Mouse (Mus musculus) urinary bladder, postnatal 25 days (tissue): Measurements from ENCODE around the gene Tmem236.

ENCODE experiments used
- DNase-seq: peaks from one replicate; pipeline ENCODE4 v3.0.0; 2022; ENCODE audit warnings: low spot score

Gene Tmem236

GRCm38 (mm10) chr2:14251938-14252337 is 77.6 kb downstream of the Tmem236 start:
- DNase-seq = no peak

- no peak for DNase-seq
Observed at GRCm38 (mm10) chr2:14258345-14258850, 84.1 kb downstream of the Tmem236 start.

GRCm38 (mm10) chr2:14262090-14262489 is 87.8 kb downstream of the Tmem236 start:
- DNase-seq = no peak

- no peak for DNase-seq
Observed at GRCm38 (mm10) chr2:14269160-14269559, 94.8 kb downstream of the Tmem236 start.
